Mouse (Mus musculus) heart, postnatal 0 days (tissue): Measurements from ENCODE around the gene Dnajb14. TPM values are rescaled to one million over a fixed set of nuclear protein-coding genes. Genes with fewer than 3 reads are reported as not detected.

Experiments
- ATAC-seq: fragments of 200-750 bp; cut with Nextera tagmentation; 2 replicates; pipeline ENCODE4 v1.8.0; 2017; ENCODE audit warnings: low read depth, moderate number of reproducible peaks, moderate library complexity; ENCODE audit not compliant: insufficient read depth
- DNase-seq: peaks from one replicate; pipeline ENCODE4 v3.0.0-alpha.2; 2016; ENCODE audit warnings: low spot score
- H3K27ac ChIP-seq: fragments of 300-500 bp; sonication (generic); 2 replicates; pipeline ENCODE4 v1.5.1; 2014; ENCODE audit warnings: low read depth, mild to moderate bottlenecking
- H3K27me3 ChIP-seq: fragments of 300-500 bp; sonication (generic); 2 replicates; pipeline ENCODE4 v1.6.1; 2014; ENCODE audit warnings: low read length, mixed read lengths; ENCODE audit not compliant: control insufficient read depth, insufficient read depth
- H3K36me3 ChIP-seq: fragments of 300-500 bp; sonication (generic); replicated peaks from 2 replicates; pipeline ENCODE4 v1.6.1; 2014; ENCODE audit warnings: low read length, mixed read lengths; ENCODE audit not compliant: control insufficient read depth, insufficient read depth
- H3K4me1 ChIP-seq: fragments of 300-500 bp; sonication (generic); 2 replicates; pipeline ENCODE4 v1.6.1; 2014; ENCODE audit warnings: antibody characterized with exemption; ENCODE audit not compliant: control insufficient read depth, insufficient read depth
- H3K4me2 ChIP-seq: fragments of 300-500 bp; sonication (generic); 2 replicates; pipeline ENCODE4 v1.6.1; 2014; ENCODE audit warnings: low read depth, mild to moderate bottlenecking, low read length, moderate library complexity
- H3K4me3 ChIP-seq: fragments of 300-500 bp; sonication (generic); 2 replicates; pipeline ENCODE4 v1.5.1; 2014; ENCODE audit warnings: low read depth, low read length
- H3K9ac ChIP-seq: fragments of 300-500 bp; sonication (generic); replicated peaks from 2 replicates; pipeline ENCODE4 v1.6.1; 2014; ENCODE audit warnings: low read depth, low read length, mixed read lengths
- H3K9me3 ChIP-seq: fragments of 300-500 bp; sonication (generic); replicated peaks from 2 replicates; pipeline ENCODE4 v1.6.1; 2016; ENCODE audit warnings: low read length; ENCODE audit not compliant: control insufficient read depth
- CTCF ChIP-seq: IDR thresholded peaks from 2 replicates; pipeline ENCODE4 v1.5.1; 2016; ENCODE audit warnings: antibody characterized with exemption, control low read depth, low read depth
- EP300 ChIP-seq: IDR thresholded peaks from 2 replicates; pipeline ENCODE4 v1.6.1; 2016; ENCODE audit warnings: antibody characterized with exemption, low read depth
- WGBS: fragments of 180-500 bp; shearing (Covaris S2); extraction: QIAGEN DNeasy Blood & Tissue Kit; methylation state at CpG from one replicate; pipeline ENCODE4 v1.1.7; 2014; 5-methylcytosine and 5-hydroxymethylcytosine counted together
- polyA plus RNA-seq: library from polyadenylated mRNA; unstranded; fragments of >200 nt; fragmentation: Nextera tagmentation; extraction: Ambion mirVana; gene quantifications from 2 replicates; pipeline ENCODE4 v1.2.1, GENCODE M21; 2015
- total RNA-seq: library from RNA; depleted of rRNA; stranded (reverse); fragments of >200 nt; gene quantifications from 2 replicates; pipeline ENCODE4 v1.2.3, GENCODE M21; 2014; ENCODE audit warnings: low replicate concordance

The Dnajb14 gene
- total and polyA plus RNA-seq, 2 experiments from 2014 or later: 5.1 to 8.6 TPM

DNA sequence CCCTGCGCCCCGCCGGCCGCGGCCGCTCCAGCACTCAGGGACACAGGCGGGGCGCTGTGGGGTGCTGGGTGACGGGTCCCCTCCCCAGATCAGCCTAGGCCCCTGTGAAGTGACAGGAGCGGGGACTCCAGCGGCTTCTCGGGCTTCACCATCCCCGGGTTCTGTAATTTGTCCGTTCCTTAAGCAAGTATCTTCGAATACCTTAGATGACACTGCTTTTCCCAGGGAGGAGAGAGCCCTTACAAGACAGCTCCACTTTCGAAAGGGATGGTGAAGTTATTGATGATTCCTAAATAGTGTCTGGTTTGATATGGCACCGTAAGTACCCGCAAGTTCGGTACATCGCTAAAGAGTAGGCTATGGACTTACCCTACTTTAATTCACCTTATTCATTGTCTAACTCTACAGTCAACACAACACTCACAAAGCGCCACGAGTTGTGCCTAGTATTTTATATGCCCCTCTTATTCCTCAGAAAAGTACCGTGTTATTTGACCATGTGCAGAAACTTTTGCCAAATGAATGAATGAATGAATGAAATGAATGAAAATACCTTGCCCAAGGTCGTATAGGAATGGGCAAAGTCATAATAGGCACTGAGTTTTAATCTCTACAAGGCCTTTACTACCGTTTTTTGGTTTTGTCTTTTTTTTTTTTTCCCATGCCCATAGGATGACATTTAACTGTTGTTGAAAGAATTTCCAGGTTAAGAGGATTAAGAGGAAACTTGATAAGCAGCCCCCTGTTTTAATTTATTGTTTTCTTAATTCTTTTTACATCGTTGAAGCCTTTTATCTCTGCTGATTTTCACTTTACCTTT, 829 bp downstream of the Dnajb14 start:
- DNase-seq (peak; percentile 9), ATAC-seq (no peak)
- no peaks in the 10 kb centered on the region for H3K27me3 ChIP-seq
- peaks cover 8% of the 10 kb centered on the region; the same call in 1 of the 2 replicates for H3K4me1 ChIP-seq
- H3K9me3 ChIP-seq: no peaks in the 10 kb centered on the region
- peak overlapping the region; percentile 88 for H3K4me2 ChIP-seq
- H3K4me3 ChIP-seq: peak overlapping the region; percentile 94
- WGBS: 1% methylated on average over 23 of the region's 26 CpGs
- H3K36me3 ChIP-seq: no peaks in the 10 kb centered on the region
- H3K9ac ChIP-seq: peak overlapping the region; percentile 98
- no peak for TF ChIP-seq CTCF
- TF ChIP-seq EP300: no peak
- H3K27ac ChIP-seq: peak overlapping the region; percentile 98

DNA sequence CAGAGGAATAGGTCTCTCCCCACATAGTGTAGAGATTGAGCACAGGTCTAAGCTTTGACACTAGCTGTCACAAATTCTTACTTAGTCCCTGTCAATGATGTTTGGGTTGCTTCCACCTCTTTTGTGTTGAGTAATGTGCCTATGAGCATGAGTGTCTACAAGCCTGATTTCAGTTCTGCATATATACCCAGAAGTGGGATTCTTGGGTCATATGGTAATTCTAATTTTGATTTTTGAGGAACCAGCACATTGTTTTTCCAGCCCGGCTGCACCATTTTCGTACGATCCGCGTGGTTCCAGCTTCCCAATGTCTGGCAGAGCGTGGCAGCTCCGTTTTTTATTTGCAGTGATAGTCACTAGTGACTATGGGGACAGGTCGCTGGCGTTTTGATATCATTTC, 1.9 kb downstream of the Dnajb14 start:
- 94% methylated on average over 9 of the region's 9 CpGs for WGBS
- TF ChIP-seq EP300 (no peak), CTCF (no peak)

DNA sequence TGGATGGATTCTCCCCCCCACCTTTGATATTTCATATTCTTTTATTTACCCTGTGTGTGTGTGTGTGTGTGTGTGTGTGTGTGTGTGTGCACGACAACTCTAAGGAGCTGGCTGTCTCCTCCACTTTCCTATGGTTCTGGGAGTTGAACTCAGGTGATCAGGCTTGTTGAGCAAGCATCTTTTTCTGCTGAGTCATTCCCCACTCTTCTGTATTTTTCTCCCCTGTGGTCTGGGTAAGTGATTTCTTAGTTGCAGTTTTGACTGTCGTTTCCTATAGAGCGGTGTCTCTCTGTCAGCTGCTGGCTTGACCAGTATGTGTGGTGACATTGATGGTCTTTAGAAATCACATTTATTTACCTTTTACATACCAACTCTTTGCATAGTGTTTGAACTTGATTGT, 11.8 kb downstream of the Dnajb14 start:
- Histone ChIP-seq H3K4me1 (no peaks in the 10 kb centered on the region), H3K9ac (no peak overlapping the region), H3K36me3 (no peaks in the 10 kb centered on the region), H3K4me2 (no peak overlapping the region), H3K9me3 (no peaks in the 10 kb centered on the region), H3K27ac (no peak overlapping the region), H3K4me3 (no peak overlapping the region), H3K27me3 (no peaks in the 10 kb centered on the region)
- 81% methylated on average over 3 of the region's 3 CpGs for WGBS
- TF ChIP-seq EP300 (no peak), CTCF (no peak)
- DNase-seq (no peak), ATAC-seq (no peak)

More for the DNA sequence above, 1.9 kb downstream of the Dnajb14 start:
- H3K27ac ChIP-seq: no peak overlapping the region
- H3K36me3 ChIP-seq: no peaks in the 10 kb centered on the region
- peaks cover 8% of the 10 kb centered on the region; the same call in 1 of the 2 replicates for H3K4me1 ChIP-seq
- H3K9me3 ChIP-seq: no peaks in the 10 kb centered on the region
- H3K27me3 ChIP-seq: no peaks in the 10 kb centered on the region
- DNase-seq: no peak
- no peak overlapping the region for H3K4me3 ChIP-seq
- no peak overlapping the region for H3K9ac ChIP-seq
- no peak for ATAC-seq
- H3K4me2 ChIP-seq: no peak overlapping the region

DNA sequence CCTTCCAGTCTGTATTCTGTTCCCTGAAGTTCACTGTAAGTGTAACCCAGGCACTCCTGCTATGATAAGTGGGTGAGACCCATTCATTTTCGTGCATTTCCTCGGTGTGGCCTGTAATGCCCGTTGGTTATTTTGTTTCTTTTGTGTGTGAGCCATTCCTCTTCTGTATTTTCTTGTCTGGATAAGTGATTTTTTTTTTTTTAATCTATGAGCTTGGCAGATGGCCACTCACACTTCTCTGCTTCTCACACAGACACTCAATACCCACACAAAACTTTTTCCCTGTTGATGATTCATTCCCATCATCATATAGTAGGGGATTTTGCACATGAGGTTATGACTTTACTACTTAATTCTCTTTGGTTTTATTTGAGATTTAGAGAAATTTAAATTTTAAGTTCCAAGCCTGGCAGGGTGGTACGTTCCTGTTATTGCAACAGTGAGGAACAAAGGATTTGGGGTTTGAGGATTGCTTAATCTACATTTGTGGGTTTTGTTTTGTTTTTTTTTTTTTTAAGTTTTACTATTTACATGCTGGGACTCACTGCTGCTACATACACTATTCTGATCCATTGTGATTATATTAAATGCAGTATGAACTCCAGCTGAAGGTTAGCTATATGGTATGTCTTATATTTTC, 12.8 kb downstream of the Dnajb14 start:
- ATAC-seq: no peak
- 63% methylated on average over 4 of the region's 4 CpGs for WGBS
- Histone ChIP-seq H3K4me3 (no peak overlapping the region), H3K27ac (no peak overlapping the region), H3K4me2 (no peak overlapping the region), H3K9ac (no peak overlapping the region), H3K9me3 (no peaks in the 10 kb centered on the region), H3K4me1 (no peaks in the 10 kb centered on the region), H3K27me3 (no peaks in the 10 kb centered on the region), H3K36me3 (no peaks in the 10 kb centered on the region)
- DNase-seq: no peak
- TF ChIP-seq CTCF: no peak
- TF ChIP-seq EP300: no peak

DNA sequence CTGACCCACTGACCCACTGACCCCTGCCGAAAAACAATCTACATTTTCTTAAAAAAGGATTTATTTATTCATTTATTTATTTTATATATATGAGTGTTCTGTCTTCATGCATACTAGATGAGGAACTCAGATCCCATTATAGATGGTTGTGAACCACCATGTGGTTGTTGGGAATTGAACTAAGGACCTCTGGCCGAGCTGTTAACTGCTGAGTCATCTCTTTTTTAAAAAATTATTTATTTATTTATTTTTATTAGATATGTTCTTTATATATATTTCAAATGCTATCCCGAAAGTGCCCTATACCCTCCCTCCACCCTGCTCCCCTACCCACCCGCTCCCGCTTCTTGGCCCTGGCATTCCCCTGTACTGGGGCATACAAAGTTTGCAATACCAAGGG, 13.6 kb downstream of the Dnajb14 start:
- 92% methylated on average over 5 of the region's 5 CpGs for WGBS
- no peaks in the 10 kb centered on the region for H3K4me1 ChIP-seq
- TF ChIP-seq EP300: no peak
- TF ChIP-seq CTCF: no peak

More for the DNA sequence above, 13.6 kb downstream of the Dnajb14 start:
- Histone ChIP-seq H3K4me3 (no peak overlapping the region), H3K27me3 (no peaks in the 10 kb centered on the region), H3K9me3 (no peaks in the 10 kb centered on the region), H3K4me2 (no peak overlapping the region), H3K36me3 (peaks cover 5% of the 10 kb centered on the region; the same call in 1 of the 2 replicates), H3K27ac (no peak overlapping the region), H3K9ac (no peak overlapping the region)
- ATAC-seq (no peak), DNase-seq (no peak)
